Mouse (Mus musculus) heart, postnatal 0 days (tissue): Measurements from ENCODE around the gene Gpr1. TPM values are rescaled to one million over a fixed set of nuclear protein-coding genes. Genes with fewer than 3 reads are reported as not detected.
"Not testable (repeated sequence)": the region's sequence is repeated elsewhere in the genome, so short reads cannot be mapped to it uniquely, and the experiment has no call there.

Source experiments
- ATAC-seq: fragments of 200-750 bp; cut with Nextera tagmentation; 2 replicates; pipeline ENCODE4 v1.8.0; 2017; ENCODE audit warnings: low read depth, moderate number of reproducible peaks, moderate library complexity; ENCODE audit not compliant: insufficient read depth
- DNase-seq: peaks from one replicate; pipeline ENCODE4 v3.0.0-alpha.2; 2016; ENCODE audit warnings: low spot score
- H3K27ac ChIP-seq: fragments of 300-500 bp; sonication (generic); 2 replicates; pipeline ENCODE4 v1.5.1; 2014; ENCODE audit warnings: low read depth, mild to moderate bottlenecking
- H3K27me3 ChIP-seq: fragments of 300-500 bp; sonication (generic); 2 replicates; pipeline ENCODE4 v1.6.1; 2014; ENCODE audit warnings: low read length, mixed read lengths; ENCODE audit not compliant: control insufficient read depth, insufficient read depth
- H3K36me3 ChIP-seq: fragments of 300-500 bp; sonication (generic); replicated peaks from 2 replicates; pipeline ENCODE4 v1.6.1; 2014; ENCODE audit warnings: low read length, mixed read lengths; ENCODE audit not compliant: control insufficient read depth, insufficient read depth
- H3K4me1 ChIP-seq: fragments of 300-500 bp; sonication (generic); 2 replicates; pipeline ENCODE4 v1.6.1; 2014; ENCODE audit warnings: antibody characterized with exemption; ENCODE audit not compliant: control insufficient read depth, insufficient read depth
- H3K4me2 ChIP-seq: fragments of 300-500 bp; sonication (generic); 2 replicates; pipeline ENCODE4 v1.6.1; 2014; ENCODE audit warnings: low read depth, mild to moderate bottlenecking, low read length, moderate library complexity
- H3K4me3 ChIP-seq: fragments of 300-500 bp; sonication (generic); 2 replicates; pipeline ENCODE4 v1.5.1; 2014; ENCODE audit warnings: low read depth, low read length
- H3K9ac ChIP-seq: fragments of 300-500 bp; sonication (generic); replicated peaks from 2 replicates; pipeline ENCODE4 v1.6.1; 2014; ENCODE audit warnings: low read depth, low read length, mixed read lengths
- H3K9me3 ChIP-seq: fragments of 300-500 bp; sonication (generic); replicated peaks from 2 replicates; pipeline ENCODE4 v1.6.1; 2016; ENCODE audit warnings: low read length; ENCODE audit not compliant: control insufficient read depth
- CTCF ChIP-seq: IDR thresholded peaks from 2 replicates; pipeline ENCODE4 v1.5.1; 2016; ENCODE audit warnings: antibody characterized with exemption, control low read depth, low read depth
- EP300 ChIP-seq: IDR thresholded peaks from 2 replicates; pipeline ENCODE4 v1.6.1; 2016; ENCODE audit warnings: antibody characterized with exemption, low read depth
- WGBS: fragments of 180-500 bp; shearing (Covaris S2); extraction: QIAGEN DNeasy Blood & Tissue Kit; methylation state at CpG from one replicate; pipeline ENCODE4 v1.1.7; 2014; 5-methylcytosine and 5-hydroxymethylcytosine counted together
- polyA plus RNA-seq: library from polyadenylated mRNA; unstranded; fragments of >200 nt; fragmentation: Nextera tagmentation; extraction: Ambion mirVana; gene quantifications from 2 replicates; pipeline ENCODE4 v1.2.1, GENCODE M21; 2015
- total RNA-seq: library from RNA; depleted of rRNA; stranded (reverse); fragments of >200 nt; gene quantifications from 2 replicates; pipeline ENCODE4 v1.2.3, GENCODE M21; 2014; ENCODE audit warnings: low replicate concordance

Gene Gpr1
- total and polyA plus RNA-seq, 2 experiments from 2014 or later, result 0.10 TPM; not detected in 1

GRCm38 (mm10) chr1:63188536-63188935 lies 25.8 kb downstream of the Gpr1 start:
- no peak for ATAC-seq
- no peak for TF ChIP-seq CTCF
- TF ChIP-seq EP300, result no peak
- no peaks in the 10 kb centered on the region for H3K9me3 ChIP-seq
- H3K27ac ChIP-seq, result no peak overlapping the region
- no peaks in the 10 kb centered on the region; the same call in 1 of the 2 replicates for H3K4me1 ChIP-seq
- no peaks in the 10 kb centered on the region for H3K36me3 ChIP-seq
- H3K27me3 ChIP-seq, result no peaks in the 10 kb centered on the region
- DNase-seq, result no peak
- no peak overlapping the region for H3K4me2 ChIP-seq
- H3K9ac ChIP-seq, result no peak overlapping the region
- WGBS, result 78% methylated on average over 3 of the region's 3 CpGs
- no peak overlapping the region for H3K4me3 ChIP-seq

- H3K9ac ChIP-seq, DNase-seq, H3K27ac ChIP-seq, H3K27me3 ChIP-seq, H3K36me3 ChIP-seq, H3K4me3 ChIP-seq, H3K4me2 ChIP-seq, ATAC-seq, H3K9me3 ChIP-seq, H3K4me1 ChIP-seq: not testable (repeated sequence)
- WGBS, result 86% methylated on average over 5 of the region's 6 CpGs
Observed at GRCm38 (mm10) chr1:63185430-63185829, 28.9 kb downstream of the Gpr1 start.

GRCm38 (mm10) chr1:63182636-63183270 lies 31.6 kb downstream of the Gpr1 start:
- H3K27ac ChIP-seq, result 0 out of 2 replicates have a peak overlapping the region, but pooled peaks have one; percentile 15
- no peak overlapping the region for H3K9ac ChIP-seq
- no peaks in the 10 kb centered on the region for H3K9me3 ChIP-seq
- H3K4me1 ChIP-seq, result peaks cover 8% of the 10 kb centered on the region
- no peak for TF ChIP-seq EP300
- peak; percentile 64 for TF ChIP-seq CTCF
- no peaks in the 10 kb centered on the region for H3K27me3 ChIP-seq
- H3K4me3 ChIP-seq, result no peak overlapping the region
- H3K36me3 ChIP-seq, result peaks cover 21% of the 10 kb centered on the region
- DNase-seq (peak; percentile 42), ATAC-seq (no peak)
- 50% methylated on average over 10 of the region's 10 CpGs for WGBS
- H3K4me2 ChIP-seq, result no peak overlapping the region

GRCm38 (mm10) chr1:63182212-63182611 lies 32.1 kb downstream of the Gpr1 start:
- H3K9ac ChIP-seq, result no peak overlapping the region
- ATAC-seq (no peak), DNase-seq (no peak)
- no peak overlapping the region for H3K4me3 ChIP-seq
- H3K4me1 ChIP-seq, result peaks cover 13% of the 10 kb centered on the region
- H3K27ac ChIP-seq, result 0 out of 2 replicates have a peak overlapping the region, but pooled peaks have one; percentile 4
- H3K27me3 ChIP-seq, result no peaks in the 10 kb centered on the region
- H3K36me3 ChIP-seq, result peaks cover 21% of the 10 kb centered on the region
- H3K9me3 ChIP-seq, result no peaks in the 10 kb centered on the region
- TF ChIP-seq CTCF (no peak), EP300 (no peak)
- WGBS, result 50% methylated on average over 4 of the region's 5 CpGs
- H3K4me2 ChIP-seq, result no peak overlapping the region

- Histone ChIP-seq H3K9ac (no peak overlapping the region), H3K4me2 (no peak overlapping the region), H3K4me1 (peaks cover 13% of the 10 kb centered on the region), H3K9me3 (no peaks in the 10 kb centered on the region), H3K36me3 (peaks cover 21% of the 10 kb centered on the region), H3K27me3 (no peaks in the 10 kb centered on the region), H3K4me3 (no peak overlapping the region), H3K27ac (no peak overlapping the region)
- DNase-seq, result no peak
- 95% methylated on average over 1 of the region's 1 CpGs for WGBS
- ATAC-seq, result no peak
- TF ChIP-seq CTCF (no peak), EP300 (no peak)
Observed at GRCm38 (mm10) chr1:63181480-63181879, 32.9 kb downstream of the Gpr1 start.

- 2% methylated on average over 3 of the region's 3 CpGs for WGBS
- DNase-seq (peak; percentile 98), ATAC-seq (peak; percentile 69)
- Histone ChIP-seq H3K9me3 (no peaks in the 10 kb centered on the region), H3K4me3 (no peak overlapping the region), H3K4me2 (no peak overlapping the region), H3K9ac (no peak overlapping the region), H3K27me3 (no peaks in the 10 kb centered on the region), H3K27ac (no peak overlapping the region; the same call in 1 of the 2 replicates), H3K4me1 (peaks cover 13% of the 10 kb centered on the region), H3K36me3 (peaks cover 21% of the 10 kb centered on the region)
- TF ChIP-seq CTCF (peak; percentile 97), EP300 (no peak)
Observed at GRCm38 (mm10) chr1:63181019-63181418, 33.3 kb downstream of the Gpr1 start.

GRCm38 (mm10) chr1:63180575-63180974 lies 33.8 kb downstream of the Gpr1 start:
- not testable (repeated sequence) for ATAC-seq, H3K4me3 ChIP-seq, DNase-seq, H3K9me3 ChIP-seq, H3K9ac ChIP-seq, H3K27me3 ChIP-seq, H3K4me2 ChIP-seq, H3K27ac ChIP-seq
- H3K36me3 ChIP-seq, result peaks cover 21% of the 10 kb centered on the region
- 67% methylated on average over 4 of the region's 4 CpGs for WGBS
- H3K4me1 ChIP-seq, result peaks cover 14% of the 10 kb centered on the region
